Mouse (Mus musculus): Measurements from ENCODE around the gene Gp9. TPM values are rescaled to one million over a fixed set of nuclear protein-coding genes. Genes with fewer than 3 reads are reported as not detected.

Gp9 gene
- polyA plus RNA-seq, 1 experiment, result 2.6 TPM

DNA sequence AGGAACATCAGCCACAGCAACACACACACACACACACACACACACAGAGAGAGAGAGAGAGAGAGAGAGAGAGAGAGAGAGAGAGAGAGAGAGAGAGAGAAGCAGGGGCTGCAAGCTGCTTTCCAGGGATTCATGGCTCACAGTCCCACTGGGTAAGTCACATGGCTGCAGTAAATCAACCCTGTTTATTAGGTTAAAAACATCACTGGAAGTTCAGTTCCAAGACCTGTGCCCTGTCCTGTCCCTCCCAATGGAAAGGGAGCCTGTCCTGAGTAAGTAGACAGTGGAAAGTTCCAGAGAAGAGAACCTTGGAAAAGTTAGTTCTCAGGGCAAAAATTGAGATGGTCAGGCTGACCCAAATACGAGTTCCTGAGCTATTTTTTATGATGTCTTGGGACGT, 19.4 kb downstream of the Gp9 start:
- no peak for TF ChIP-seq CTCF (IDR thresholded peaks at IDR 0.05; ENCODE audit: borderline replicate concordance, control insufficient read depth, extremely low read depth, insufficient read depth, low read length, poor library complexity)
- no peak for TF ChIP-seq POLR2A (IDR thresholded peaks at IDR 0.05; ENCODE audit: control insufficient read depth, extremely low read depth, insufficient read depth, low read length, poor library complexity)
- no peak for DNase-seq
- H3K4me1 ChIP-seq (replicated peaks; ENCODE audit: control insufficient read depth, insufficient read depth, low read length), result no peaks in the 10 kb centered on the region
- no peak overlapping the region for H3K27ac ChIP-seq (ENCODE audit: control insufficient read depth, insufficient read depth, low read length)
- 89% methylated on average over 2 of the region's 2 CpGs for WGBS
- H3K36me3 ChIP-seq (ENCODE audit: control insufficient read depth, insufficient read depth, low read length), result no peaks in the 10 kb centered on the region
- H3K27me3 ChIP-seq (ENCODE audit: control insufficient read depth, insufficient read depth, low read length), result no peaks in the 10 kb centered on the region
- no peak overlapping the region for H3K4me3 ChIP-seq (ENCODE audit: control insufficient read depth, insufficient read depth, low read length)

DNA sequence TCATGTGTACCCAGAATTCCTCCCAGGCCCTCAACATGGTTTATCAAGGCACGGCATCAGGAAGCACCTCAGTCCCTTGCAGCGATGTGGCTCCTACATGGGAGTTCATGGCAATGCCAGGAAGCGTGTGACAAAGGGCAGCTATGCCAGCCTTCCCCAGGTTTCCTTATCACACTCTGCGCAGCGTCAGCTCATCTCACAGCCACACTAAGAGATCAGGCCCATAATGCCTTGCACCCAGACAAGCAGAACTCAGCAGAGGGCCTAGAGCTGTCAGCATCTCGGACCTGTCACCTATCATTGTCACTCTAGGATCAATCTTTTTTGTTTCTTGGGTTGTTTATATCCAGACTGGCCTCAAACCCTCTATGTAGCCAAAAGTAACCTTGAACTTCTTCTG, 21.7 kb downstream of the Gp9 start:
- Histone ChIP-seq H3K4me3 (ENCODE audit: control insufficient read depth, insufficient read depth, low read length) (no peak overlapping the region), H3K27me3 (ENCODE audit: control insufficient read depth, insufficient read depth, low read length) (no peaks in the 10 kb centered on the region), H3K4me1 (replicated peaks; ENCODE audit: control insufficient read depth, insufficient read depth, low read length) (no peaks in the 10 kb centered on the region), H3K27ac (ENCODE audit: control insufficient read depth, insufficient read depth, low read length) (no peak overlapping the region), H3K36me3 (ENCODE audit: control insufficient read depth, insufficient read depth, low read length) (no peaks in the 10 kb centered on the region)
- 94% methylated on average over 6 of the region's 6 CpGs for WGBS
- TF ChIP-seq CTCF (IDR thresholded peaks at IDR 0.05; ENCODE audit: borderline replicate concordance, control insufficient read depth, extremely low read depth, insufficient read depth, low read length, poor library complexity), result no peak
- no peak for TF ChIP-seq POLR2A (IDR thresholded peaks at IDR 0.05; ENCODE audit: control insufficient read depth, extremely low read depth, insufficient read depth, low read length, poor library complexity)
- no peak for DNase-seq

DNA sequence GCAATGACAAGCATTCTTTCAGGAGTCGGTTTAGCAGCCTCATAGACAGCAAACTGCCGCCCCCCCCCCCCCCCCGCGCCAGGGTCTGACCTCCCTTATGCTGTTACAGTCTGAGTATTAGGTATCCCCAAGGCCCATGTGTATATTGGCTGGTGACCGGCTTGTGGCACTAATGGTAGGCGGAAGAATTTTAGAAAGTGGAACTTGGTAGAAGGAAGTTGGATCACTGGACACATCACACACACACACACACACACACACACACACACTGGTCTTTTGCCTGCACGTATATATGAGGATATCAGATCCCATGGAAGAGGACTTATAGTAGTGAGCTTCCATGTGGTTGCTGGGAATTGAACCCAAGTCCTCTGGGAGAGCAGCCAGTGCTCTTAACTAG, 24.6 kb downstream of the Gp9 start:
- WGBS, result 91% methylated on average over 7 of the region's 7 CpGs
- H3K4me3 ChIP-seq (ENCODE audit: control insufficient read depth, insufficient read depth, low read length), result no peak overlapping the region
- H3K27me3 ChIP-seq (ENCODE audit: control insufficient read depth, insufficient read depth, low read length), result no peaks in the 10 kb centered on the region
- no peak for DNase-seq
- no peaks in the 10 kb centered on the region; the same call in 1 of the 2 replicates for H3K4me1 ChIP-seq (replicated peaks; ENCODE audit: control insufficient read depth, insufficient read depth, low read length)
- H3K27ac ChIP-seq (ENCODE audit: control insufficient read depth, insufficient read depth, low read length), result no peak overlapping the region
- H3K36me3 ChIP-seq (ENCODE audit: control insufficient read depth, insufficient read depth, low read length), result no peaks in the 10 kb centered on the region
- TF ChIP-seq CTCF (IDR thresholded peaks at IDR 0.05; ENCODE audit: borderline replicate concordance, control insufficient read depth, extremely low read depth, insufficient read depth, low read length, poor library complexity), result no peak
- no peak for TF ChIP-seq POLR2A (IDR thresholded peaks at IDR 0.05; ENCODE audit: control insufficient read depth, extremely low read depth, insufficient read depth, low read length, poor library complexity)

DNA sequence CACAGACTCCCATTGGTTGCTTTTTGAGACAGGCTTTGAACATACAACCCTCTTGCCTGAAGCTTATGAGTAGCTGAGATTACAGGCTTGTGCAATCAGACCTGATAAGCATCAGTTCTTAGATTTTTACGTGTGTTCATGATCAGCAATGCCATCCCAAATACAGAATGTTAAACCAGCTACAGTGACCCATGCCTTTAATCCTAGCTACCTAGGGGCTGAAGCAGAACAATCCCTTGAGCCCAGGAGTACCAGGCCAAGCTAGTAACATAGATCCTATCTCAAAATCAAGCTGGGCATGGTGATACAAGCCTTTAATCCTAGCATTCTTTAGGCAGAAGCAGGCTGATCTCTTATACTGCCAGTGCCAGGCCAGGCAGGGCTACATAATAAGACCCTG, 26.2 kb downstream of the Gp9 start:
- H3K4me3 ChIP-seq (ENCODE audit: control insufficient read depth, insufficient read depth, low read length), result no peak overlapping the region
- WGBS, result 82% methylated on average over 1 of the region's 1 CpGs
- DNase-seq, result no peak
- no peaks in the 10 kb centered on the region; the same call in 1 of the 2 replicates for H3K4me1 ChIP-seq (replicated peaks; ENCODE audit: control insufficient read depth, insufficient read depth, low read length)
- TF ChIP-seq POLR2A (IDR thresholded peaks at IDR 0.05; ENCODE audit: control insufficient read depth, extremely low read depth, insufficient read depth, low read length, poor library complexity), result no peak
- no peak for TF ChIP-seq CTCF (IDR thresholded peaks at IDR 0.05; ENCODE audit: borderline replicate concordance, control insufficient read depth, extremely low read depth, insufficient read depth, low read length, poor library complexity)
- no peaks in the 10 kb centered on the region for H3K27me3 ChIP-seq (ENCODE audit: control insufficient read depth, insufficient read depth, low read length)
- no peaks in the 10 kb centered on the region for H3K36me3 ChIP-seq (ENCODE audit: control insufficient read depth, insufficient read depth, low read length)
- no peak overlapping the region for H3K27ac ChIP-seq (ENCODE audit: control insufficient read depth, insufficient read depth, low read length)

DNA sequence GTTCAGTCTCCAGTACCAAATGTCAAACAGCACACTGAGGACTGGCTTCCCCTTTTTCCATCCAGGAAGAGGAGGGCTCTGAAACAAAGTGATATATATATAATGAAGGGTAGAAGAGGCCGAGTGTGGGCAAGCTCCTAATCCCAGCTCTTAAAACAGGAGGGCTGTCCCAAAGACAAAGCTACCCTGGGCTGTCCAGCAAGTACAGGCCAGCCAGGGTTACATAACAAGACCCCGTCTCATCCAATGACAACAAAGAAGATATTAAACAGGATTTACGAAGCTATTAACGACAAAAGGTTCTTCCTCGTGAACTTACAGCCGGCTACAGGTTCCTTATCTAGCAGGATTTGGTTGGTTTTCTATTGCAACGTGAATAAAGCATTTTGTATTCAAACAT, 27.0 kb downstream of the Gp9 start:
- peaks cover 7% of the 10 kb centered on the region; the same call in 1 of the 2 replicates for H3K4me1 ChIP-seq (replicated peaks; ENCODE audit: control insufficient read depth, insufficient read depth, low read length)
- 94% methylated on average over 7 of the region's 7 CpGs for WGBS
- no peak overlapping the region for H3K27ac ChIP-seq (ENCODE audit: control insufficient read depth, insufficient read depth, low read length)
- H3K4me3 ChIP-seq (ENCODE audit: control insufficient read depth, insufficient read depth, low read length), result no peak overlapping the region
- DNase-seq, result no peak
- no peak for TF ChIP-seq POLR2A (IDR thresholded peaks at IDR 0.05; ENCODE audit: control insufficient read depth, extremely low read depth, insufficient read depth, low read length, poor library complexity)
- no peak for TF ChIP-seq CTCF (IDR thresholded peaks at IDR 0.05; ENCODE audit: borderline replicate concordance, control insufficient read depth, extremely low read depth, insufficient read depth, low read length, poor library complexity)
- no peaks in the 10 kb centered on the region for H3K36me3 ChIP-seq (ENCODE audit: control insufficient read depth, insufficient read depth, low read length)
- no peaks in the 10 kb centered on the region for H3K27me3 ChIP-seq (ENCODE audit: control insufficient read depth, insufficient read depth, low read length)

DNA sequence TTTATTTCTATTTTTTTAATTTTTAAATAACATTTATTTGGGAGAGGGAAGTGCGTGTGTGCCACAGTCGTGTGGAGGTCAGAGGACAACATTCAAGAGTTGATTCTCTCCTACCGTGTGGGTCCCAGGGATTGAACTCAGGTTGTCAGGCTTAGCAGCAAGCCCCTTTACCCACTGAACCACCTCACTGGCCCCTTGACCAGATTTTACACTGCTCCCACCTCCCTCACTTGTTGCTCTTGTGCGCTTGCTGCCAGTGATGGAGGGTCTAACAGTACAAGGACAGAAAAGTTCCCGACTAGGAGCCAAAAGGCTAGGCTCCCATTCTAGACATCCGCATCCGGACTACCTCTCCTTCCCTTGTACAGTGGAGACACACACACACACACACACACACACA, 27.6 kb downstream of the Gp9 start:
- Histone ChIP-seq H3K4me1 (replicated peaks; ENCODE audit: control insufficient read depth, insufficient read depth, low read length) (peaks cover 11% of the 10 kb centered on the region), H3K4me3 (ENCODE audit: control insufficient read depth, insufficient read depth, low read length) (no peak overlapping the region), H3K36me3 (ENCODE audit: control insufficient read depth, insufficient read depth, low read length) (no peaks in the 10 kb centered on the region), H3K27ac (ENCODE audit: control insufficient read depth, insufficient read depth, low read length) (no peak overlapping the region), H3K27me3 (ENCODE audit: control insufficient read depth, insufficient read depth, low read length) (no peaks in the 10 kb centered on the region)
- no peak for TF ChIP-seq CTCF (IDR thresholded peaks at IDR 0.05; ENCODE audit: borderline replicate concordance, control insufficient read depth, extremely low read depth, insufficient read depth, low read length, poor library complexity)
- TF ChIP-seq POLR2A (IDR thresholded peaks at IDR 0.05; ENCODE audit: control insufficient read depth, extremely low read depth, insufficient read depth, low read length, poor library complexity), result no peak
- no peak for DNase-seq
- 94% methylated on average over 7 of the region's 7 CpGs for WGBS

DNA sequence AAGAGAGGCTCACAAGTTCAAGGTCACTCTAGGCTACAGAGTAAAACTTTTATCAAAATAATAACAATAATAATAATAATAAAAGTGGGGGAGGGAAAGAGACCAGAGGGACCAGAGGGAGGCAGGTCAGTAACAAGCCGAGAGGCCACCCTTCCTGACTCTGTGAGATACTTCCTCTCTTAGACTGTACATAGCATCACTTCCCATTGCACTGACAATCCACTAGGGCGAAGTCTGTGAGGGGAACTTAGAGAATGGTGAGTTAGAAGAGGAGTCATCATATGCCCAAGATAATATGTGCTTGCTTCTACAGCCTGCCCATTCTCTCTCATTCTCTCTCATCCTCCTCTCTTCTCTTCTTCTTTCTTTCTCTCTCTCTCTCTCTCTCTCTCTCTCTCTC, 28.2 kb downstream of the Gp9 start:
- Histone ChIP-seq H3K27me3 (ENCODE audit: control insufficient read depth, insufficient read depth, low read length) (no peaks in the 10 kb centered on the region), H3K36me3 (ENCODE audit: control insufficient read depth, insufficient read depth, low read length) (no peaks in the 10 kb centered on the region), H3K27ac (ENCODE audit: control insufficient read depth, insufficient read depth, low read length) (no peak overlapping the region), H3K4me1 (replicated peaks; ENCODE audit: control insufficient read depth, insufficient read depth, low read length) (peaks cover 11% of the 10 kb centered on the region), H3K4me3 (ENCODE audit: control insufficient read depth, insufficient read depth, low read length) (no peak overlapping the region)
- DNase-seq, result no peak
- no peak for TF ChIP-seq POLR2A (IDR thresholded peaks at IDR 0.05; ENCODE audit: control insufficient read depth, extremely low read depth, insufficient read depth, low read length, poor library complexity)
- no peak for TF ChIP-seq CTCF (IDR thresholded peaks at IDR 0.05; ENCODE audit: borderline replicate concordance, control insufficient read depth, extremely low read depth, insufficient read depth, low read length, poor library complexity)
- WGBS, result 46% methylated on average over 2 of the region's 2 CpGs

All from thymus, adult 2 months (tissue).